Mouse (Mus musculus) liver, adult 2 months (tissue): ENCODE measurements at regions not wholly inside any gene's neighbourhood (a gene's known extent, or its start where the extent isn't known, plus 50 kb on each side); places are given as distances from the start of the nearest gene placed in this dataset.

Source experiments
- CTCF ChIP-seq: fragments of 200-500 bp; IDR thresholded peaks from 2 replicates; pipeline ENCODE4 v1.5.1; 2011; ENCODE audit warnings: low read depth, low read length, control low read depth
- POLR2A ChIP-seq: fragments of 200-500 bp; IDR thresholded peaks from 2 replicates; pipeline ENCODE4 v1.6.1; 2011; ENCODE audit warnings: low read length, control low read depth; ENCODE audit not compliant: insufficient read depth; ENCODE audit errors: extremely low read depth

DNA sequence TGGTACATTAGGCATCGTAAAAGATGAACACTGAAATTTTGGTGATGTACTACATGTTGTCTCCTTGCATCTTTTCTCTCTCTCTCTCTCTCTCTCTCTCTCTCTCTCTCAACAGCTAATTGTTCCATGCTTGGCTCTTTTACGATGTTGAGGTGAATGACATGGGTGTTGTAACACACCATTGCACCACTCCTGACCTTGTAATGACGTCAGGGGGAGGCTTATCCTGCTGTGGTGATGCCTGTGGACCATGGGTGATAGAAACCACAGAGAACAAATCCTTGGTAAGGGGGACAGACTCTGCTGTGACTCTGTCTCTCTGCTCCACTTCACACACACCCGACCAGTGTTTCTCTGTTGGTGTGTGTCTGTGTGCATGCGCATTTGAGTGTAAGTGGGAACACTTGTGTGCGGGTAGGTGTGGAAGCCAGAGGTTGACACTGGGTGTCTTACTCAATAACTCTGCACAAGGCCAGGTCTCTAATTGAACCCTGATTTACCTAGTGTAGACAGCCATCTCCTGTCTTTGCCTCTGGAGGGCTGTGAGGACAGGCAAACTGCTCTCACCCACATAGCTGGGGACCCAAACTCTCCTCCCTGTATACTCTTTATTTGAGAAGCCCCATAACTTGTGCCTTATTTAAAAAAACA, 88.9 kb upstream of the Rreb1 start:
- TF ChIP-seq POLR2A (no peak), CTCF (peak; percentile 14; the same call in 1 of the 2 replicates)
